Mouse (Mus musculus): ENCODE data around the gene Dock9.

The Dock9 gene

GRCm38 (mm10) chr14:121791112-121791511 is 6.5 kb downstream of the Dock9 start:
- no peak for DNase-seq

GRCm38 (mm10) chr14:121789273-121789672 is 8.4 kb downstream of the Dock9 start:
- DNase-seq = no peak

GRCm38 (mm10) chr14:121788451-121788850 is 9.2 kb downstream of the Dock9 start:
- no peak for DNase-seq

GRCm38 (mm10) chr14:121787430-121787829 is 10.2 kb downstream of the Dock9 start:
- no peak for DNase-seq

- no peak for DNase-seq
Measured at GRCm38 (mm10) chr14:121786900-121787299, 10.7 kb downstream of the Dock9 start.

GRCm38 (mm10) chr14:121785394-121785793 is 12.2 kb downstream of the Dock9 start:
- no peak for DNase-seq

GRCm38 (mm10) chr14:121780942-121781531 is 16.6 kb downstream of the Dock9 start:
- DNase-seq = no peak

GRCm38 (mm10) chr14:121780144-121780913 is 17.3 kb downstream of the Dock9 start:
- no peak for DNase-seq

- DNase-seq = no peak
Measured at GRCm38 (mm10) chr14:121779620-121780019, 18.0 kb downstream of the Dock9 start.

GRCm38 (mm10) chr14:121777279-121777831 is 20.3 kb downstream of the Dock9 start:
- DNase-seq = no peak

GRCm38 (mm10) chr14:121776749-121777148 is 20.9 kb downstream of the Dock9 start:
- no peak for DNase-seq

GRCm38 (mm10) chr14:121762021-121762452 is 35.6 kb downstream of the Dock9 start:
- DNase-seq = peak; percentile 37

GRCm38 (mm10) chr14:121760403-121760802 is 37.2 kb downstream of the Dock9 start:
- no peak for DNase-seq

- no peak for DNase-seq
Measured at GRCm38 (mm10) chr14:121754110-121754509, 43.5 kb downstream of the Dock9 start.

GRCm38 (mm10) chr14:121752686-121753426 is 44.8 kb downstream of the Dock9 start:
- DNase-seq = no peak

- no peak for DNase-seq
Measured at GRCm38 (mm10) chr14:121749606-121750005, 48.0 kb downstream of the Dock9 start.

- DNase-seq = no peak
Measured at GRCm38 (mm10) chr14:121749084-121749483, 48.6 kb downstream of the Dock9 start.

GRCm38 (mm10) chr14:121747360-121747759 is 50.3 kb downstream of the Dock9 start:
- no peak for DNase-seq

- no peak for DNase-seq
Measured at GRCm38 (mm10) chr14:121743787-121744417, 53.7 kb downstream of the Dock9 start.

GRCm38 (mm10) chr14:121738431-121739403 is 58.9 kb downstream of the Dock9 start:
- peak; percentile 65 for DNase-seq

GRCm38 (mm10) chr14:121737277-121737676 is 60.4 kb downstream of the Dock9 start:
- peak; percentile 75 for DNase-seq

- no peak for DNase-seq
Measured at GRCm38 (mm10) chr14:121735678-121736077, 62.0 kb downstream of the Dock9 start.
